Mouse (Mus musculus): ENCODE measurements around the gene Zfp385c.

- TF ChIP-seq CTCF (IDR thresholded peaks at IDR 0.05; ENCODE audit: extremely low read depth, insufficient read depth, low read length) (no peak), POLR2A (IDR thresholded peaks at IDR 0.05; ENCODE audit: extremely low read depth, insufficient read depth, low read length) (no peak)
These were observed 5.0 kb downstream of the Zfp385c start for GRCm38 (mm10) chr11:100687265-100687664.

Measured in cortical plate, adult 2 months (tissue).